In genomic region chr5:73442176-73442575, GRCm38 (mm10) we compare ENCODE assay signal across 18 mouse cellular contexts. TPM values are rescaled to one million over a fixed set of nuclear protein-coding genes. Genes with fewer than 3 reads are reported as not detected.
"Had no signal": no experiment of that assay in that cellular context is flagged by ENCODE, and none has a peak within 500 bp of the region (broad histone marks: within the 10 kb centered on the region; RNA-seq: fewer than 3 reads in every experiment).

No protein-coding gene starts in this region.

- DNase-seq: kidney, adult 18-20 months; kidney, postnatal 4 days; left cerebral cortex, postnatal 4 days; lung, adult 18-20 months; right cerebral cortex, adult 18-20 months; spleen, adult 18-20 months; thymus, adult 18-20 months; thymus, postnatal 14 days had no signal

- H3K27ac ChIP-seq: layer of hippocampus, adult 2 months; limb, embryonic 13.5 days; liver, embryonic 14.5 days; midbrain, embryonic 12.5 days; neural tube, embryonic 15.5 days had no signal

- H3K4me2 ChIP-seq: limb, embryonic 13.5 days; midbrain, embryonic 12.5 days; neural tube, embryonic 15.5 days had no signal

- H3K9ac ChIP-seq: limb, embryonic 13.5 days; liver, embryonic 14.5 days; midbrain, embryonic 12.5 days; neural tube, embryonic 15.5 days had no signal

- H3K9me3 ChIP-seq: limb, embryonic 13.5 days; midbrain, embryonic 12.5 days; neural tube, embryonic 15.5 days had no signal

- H3K36me3 ChIP-seq: limb, embryonic 13.5 days; midbrain, embryonic 12.5 days; neural tube, embryonic 15.5 days had no signal

- ATAC-seq: midbrain, embryonic 16.5 days had no signal

- H3K4me3 ChIP-seq: layer of hippocampus, adult 2 months; limb, embryonic 13.5 days; midbrain, embryonic 12.5 days; neural tube, embryonic 15.5 days had no signal

- H3K4me1 ChIP-seq: midbrain, embryonic 12.5 days; neural tube, embryonic 15.5 days had no signal

- H3K27me3 ChIP-seq: limb, embryonic 13.5 days; midbrain, embryonic 12.5 days; neural tube, embryonic 15.5 days had no signal

RNA-seq across cellular contexts. Expression of gene Cwh43, which starts 36.3 kb away (rescaled TPM):
- total RNA-seq: liver, adult 2 months; megakaryocyte-erythroid progenitor cell, adult 5-6 weeks had no signal
- polyA plus RNA-seq: limb, embryonic 13.5 days; liver, adult 2 months; liver, embryonic 14.5 days; neural tube, embryonic 11.5 days; stomach, embryonic 14.5 days had no signal
